Mouse (Mus musculus): ENCODE measurements around the gene Haus2. TPM values are rescaled to one million over a fixed set of nuclear protein-coding genes. Genes with fewer than 3 reads are reported as not detected.
"Not testable (repeated sequence)": the region's sequence is repeated elsewhere in the genome, so short reads cannot be mapped to it uniquely, and the experiment has no call there.

The Haus2 gene
- 39.3 and 42.5 TPM in 2 replicates for polyA plus RNA-seq (2014; fragmentation: Nextera tagmentation; extraction: Ambion mirVana)

GRCm38 (mm10) chr2:120608830-120609723 is at the start of gene Haus2, which contains the start of gene Lrrc57:
TSS of gene Haus2 (plus strand) at chr2:120609383.
TSS of gene Lrrc57 (minus strand) at chr2:120609520.
- no peaks in the 10 kb centered on the region for H3K27me3 ChIP-seq (ENCODE audit: control insufficient read depth, insufficient read depth, low read length)
- H3K9me3 ChIP-seq (ENCODE audit: control insufficient read depth, low read length), result no peaks in the 10 kb centered on the region
- H3K4me3 ChIP-seq (ENCODE audit: low read depth, low read length), result peak within 1 kb of the TSS; percentile 80
- peak within 1 kb of the TSS; percentile 55 for H3K27ac ChIP-seq (ENCODE audit: low read depth, low read length)
- ATAC-seq (ENCODE audit: low FRiP score) (peak; percentile 97), DNase-seq (ENCODE audit: low spot score, missing footprints) (peak; percentile 99)
- peak within 1 kb of the TSS; percentile 67 for H3K9ac ChIP-seq (ENCODE audit: low read length)
- peak within 1 kb of the TSS; percentile 59 for H3K4me2 ChIP-seq
- peaks cover 9% of the 10 kb centered on the region; the same call in 1 of the 2 replicates for H3K4me1 ChIP-seq (ENCODE audit: control insufficient read depth, insufficient read depth, low read length)
- WGBS, result under 1% methylated on average over 52 of the region's 52 CpGs
- H3K36me3 ChIP-seq (ENCODE audit: control insufficient read depth, insufficient read depth, low read length), result peaks cover 2% of the 10 kb centered on the region; the same call in 1 of the 2 replicates

- no peaks in the 10 kb centered on the region for H3K9me3 ChIP-seq (ENCODE audit: control insufficient read depth, low read length)
- H3K4me1 ChIP-seq (ENCODE audit: control insufficient read depth, insufficient read depth, low read length), result peaks cover 6% of the 10 kb centered on the region; the same call in 1 of the 2 replicates
- 90% methylated on average over 1 of the region's 1 CpGs for WGBS
- H3K4me3 ChIP-seq (ENCODE audit: low read depth, low read length), result no peak overlapping the region
- H3K4me2 ChIP-seq, result no peak overlapping the region
- H3K27me3 ChIP-seq (ENCODE audit: control insufficient read depth, insufficient read depth, low read length), result no peaks in the 10 kb centered on the region
- no peaks in the 10 kb centered on the region for H3K36me3 ChIP-seq (ENCODE audit: control insufficient read depth, insufficient read depth, low read length)
- no peak overlapping the region for H3K27ac ChIP-seq (ENCODE audit: low read depth, low read length)
- H3K9ac ChIP-seq (ENCODE audit: low read length), result no peak overlapping the region
- ATAC-seq (ENCODE audit: low FRiP score) (no peak), DNase-seq (ENCODE audit: low spot score, missing footprints) (no peak)
Observed at GRCm38 (mm10) chr2:120561524-120561923, 47.7 kb upstream of the Haus2 start.

- 24% methylated on average over 9 of the region's 9 CpGs for WGBS
- Histone ChIP-seq H3K9me3 (ENCODE audit: control insufficient read depth, low read length) (no peaks in the 10 kb centered on the region), H3K27ac (ENCODE audit: low read depth, low read length) (no peak overlapping the region), H3K4me2 (peak overlapping the region; percentile 80), H3K4me3 (ENCODE audit: low read depth, low read length) (peak overlapping the region; percentile 88), H3K9ac (ENCODE audit: low read length) (peak overlapping the region; percentile 96), H3K27me3 (ENCODE audit: control insufficient read depth, insufficient read depth, low read length) (no peaks in the 10 kb centered on the region), H3K36me3 (ENCODE audit: control insufficient read depth, insufficient read depth, low read length) (no peaks in the 10 kb centered on the region), H3K4me1 (ENCODE audit: control insufficient read depth, insufficient read depth, low read length) (peaks cover 6% of the 10 kb centered on the region; the same call in 1 of the 2 replicates)
- ATAC-seq (ENCODE audit: low FRiP score), result no peak
- no peak for DNase-seq (ENCODE audit: low spot score, missing footprints)
Observed at GRCm38 (mm10) chr2:120562859-120563234, 46.3 kb upstream of the Haus2 start.

GRCm38 (mm10) chr2:120563235-120563990 is 45.8 kb upstream of the Haus2 start, which contains the start of gene Zfp106:
TSS of gene Zfp106 (minus strand) at chr2:120563843.
- H3K4me2 ChIP-seq, result peak within 1 kb of the TSS; percentile 80
- peak within 1 kb of the TSS; percentile 72 for H3K27ac ChIP-seq (ENCODE audit: low read depth, low read length)
- no peaks in the 10 kb centered on the region for H3K36me3 ChIP-seq (ENCODE audit: control insufficient read depth, insufficient read depth, low read length)
- peak; percentile 86 for ATAC-seq (ENCODE audit: low FRiP score)
- DNase-seq (ENCODE audit: low spot score, missing footprints), result peak; percentile 98
- H3K9ac ChIP-seq (ENCODE audit: low read length), result peak within 1 kb of the TSS; percentile 96
- H3K4me1 ChIP-seq (ENCODE audit: control insufficient read depth, insufficient read depth, low read length), result peaks cover 9% of the 10 kb centered on the region; the same call in 1 of the 2 replicates
- H3K27me3 ChIP-seq (ENCODE audit: control insufficient read depth, insufficient read depth, low read length), result no peaks in the 10 kb centered on the region
- H3K4me3 ChIP-seq (ENCODE audit: low read depth, low read length), result peak within 1 kb of the TSS; percentile 88
- no peaks in the 10 kb centered on the region for H3K9me3 ChIP-seq (ENCODE audit: control insufficient read depth, low read length)
- under 1% methylated on average over 50 of the region's 50 CpGs for WGBS

GRCm38 (mm10) chr2:120564548-120565188 is 44.5 kb upstream of the Haus2 start:
- not testable (repeated sequence) for H3K4me3 ChIP-seq (ENCODE audit: low read depth, low read length); H3K27me3 ChIP-seq (ENCODE audit: control insufficient read depth, insufficient read depth, low read length); DNase-seq (ENCODE audit: low spot score, missing footprints); H3K27ac ChIP-seq (ENCODE audit: low read depth, low read length); H3K4me2 ChIP-seq; H3K9me3 ChIP-seq (ENCODE audit: control insufficient read depth, low read length); ATAC-seq (ENCODE audit: low FRiP score); H3K36me3 ChIP-seq (ENCODE audit: control insufficient read depth, insufficient read depth, low read length); H3K9ac ChIP-seq (ENCODE audit: low read length)
- 84% methylated on average over 4 of the region's 4 CpGs for WGBS
- peaks cover 11% of the 10 kb centered on the region; the same call in 1 of the 2 replicates for H3K4me1 ChIP-seq (ENCODE audit: control insufficient read depth, insufficient read depth, low read length)

GRCm38 (mm10) chr2:120565363-120565762 is 43.8 kb upstream of the Haus2 start:
- H3K4me3 ChIP-seq (ENCODE audit: low read depth, low read length), result no peak overlapping the region
- H3K36me3 ChIP-seq (ENCODE audit: control insufficient read depth, insufficient read depth, low read length), result no peaks in the 10 kb centered on the region
- H3K9me3 ChIP-seq (ENCODE audit: control insufficient read depth, low read length), result no peaks in the 10 kb centered on the region
- no peak overlapping the region for H3K9ac ChIP-seq (ENCODE audit: low read length)
- H3K27me3 ChIP-seq (ENCODE audit: control insufficient read depth, insufficient read depth, low read length), result no peaks in the 10 kb centered on the region
- WGBS, result 86% methylated on average over 2 of the region's 2 CpGs
- H3K27ac ChIP-seq (ENCODE audit: low read depth, low read length), result no peak overlapping the region
- no peak for DNase-seq (ENCODE audit: low spot score, missing footprints)
- ATAC-seq (ENCODE audit: low FRiP score), result no peak
- H3K4me1 ChIP-seq (ENCODE audit: control insufficient read depth, insufficient read depth, low read length), result peaks cover 11% of the 10 kb centered on the region; the same call in 1 of the 2 replicates
- no peak overlapping the region for H3K4me2 ChIP-seq

- H3K9me3 ChIP-seq (ENCODE audit: control insufficient read depth, low read length), result no peaks in the 10 kb centered on the region
- DNase-seq (ENCODE audit: low spot score, missing footprints), result peak; percentile 100
- peak within 1 kb of the TSS; percentile 75 for H3K9ac ChIP-seq (ENCODE audit: low read length)
- WGBS, result 2% methylated on average over 42 of the region's 42 CpGs
- H3K4me2 ChIP-seq, result peak within 1 kb of the TSS; percentile 70
- peaks cover 8% of the 10 kb centered on the region; the same call in 1 of the 2 replicates for H3K4me1 ChIP-seq (ENCODE audit: control insufficient read depth, insufficient read depth, low read length)
- peak; percentile 92 for ATAC-seq (ENCODE audit: low FRiP score)
- H3K27me3 ChIP-seq (ENCODE audit: control insufficient read depth, insufficient read depth, low read length), result no peaks in the 10 kb centered on the region
- H3K27ac ChIP-seq (ENCODE audit: low read depth, low read length), result 0 out of 2 replicates have a peak within 1 kb of the TSS, but pooled peaks have one; percentile 7
- peak within 1 kb of the TSS; percentile 69 for H3K4me3 ChIP-seq (ENCODE audit: low read depth, low read length)
- H3K36me3 ChIP-seq (ENCODE audit: control insufficient read depth, insufficient read depth, low read length), result no peaks in the 10 kb centered on the region
Observed at GRCm38 (mm10) chr2:120566886-120567797, 42.0 kb upstream of the Haus2 start, which contains the start of gene Snap23. TSS of gene Snap23 (plus strand) at chr2:120567671.

All from midbrain, embryonic 11.5 days (tissue).